Mouse (Mus musculus): ENCODE results near the gene Eif5. TPM values are rescaled to one million over a fixed set of nuclear protein-coding genes. Genes with fewer than 3 reads are reported as not detected.
A peak's percentile ranks its signal among the peaks of the same experiment; 100 is the strongest.
"Not testable (repeated sequence)": the region's sequence is repeated elsewhere in the genome, so short reads cannot be mapped to it uniquely, and the experiment has no call there.

Gene Eif5
- polyA plus RNA-seq, 2 experiments: 129 to 474 TPM

GRCm38 (mm10) chr12:111500725-111501124 lies 37.1 kb upstream of the Eif5 start:
- 41% methylated on average over 5 of the region's 5 CpGs for WGBS
- DNase-seq (ENCODE audit: low spot score) (no peak), ATAC-seq (ENCODE audit: low FRiP score, low read depth) (no peak)
- Histone ChIP-seq H3K27ac (replicated peaks; ENCODE audit: low read depth, low read length) (no peak overlapping the region), H3K4me2 (replicated peaks; ENCODE audit: low read depth, low read length, severe bottlenecking) (no peak overlapping the region), H3K36me3 (ENCODE audit: control insufficient read depth, insufficient read depth, low read length) (no peaks in the 10 kb centered on the region), H3K9me3 (ENCODE audit: control insufficient read depth, low read length) (no peaks in the 10 kb centered on the region), H3K4me1 (ENCODE audit: control insufficient read depth, insufficient read depth, low read length) (no peaks in the 10 kb centered on the region), H3K9ac (ENCODE audit: low read depth, low read length, severe bottlenecking) (no peak overlapping the region), H3K4me3 (replicated peaks; ENCODE audit: low read length) (no peak overlapping the region), H3K27me3 (ENCODE audit: control insufficient read depth, insufficient read depth, low read length) (no peaks in the 10 kb centered on the region)
- no peak for TF ChIP-seq POLR2A (IDR thresholded peaks at IDR 0.05; ENCODE audit: borderline replicate concordance, extremely low read depth, insufficient read depth, insufficient read length)

GRCm38 (mm10) chr12:111503063-111503567 lies 34.7 kb upstream of the Eif5 start:
- no peak overlapping the region for H3K9ac ChIP-seq (ENCODE audit: low read depth, low read length, severe bottlenecking)
- H3K4me2 ChIP-seq (replicated peaks; ENCODE audit: low read depth, low read length, severe bottlenecking): no peak overlapping the region
- DNase-seq (ENCODE audit: low spot score) (no peak), ATAC-seq (ENCODE audit: low FRiP score, low read depth) (no peak)
- TF ChIP-seq POLR2A (IDR thresholded peaks at IDR 0.05; ENCODE audit: borderline replicate concordance, extremely low read depth, insufficient read depth, insufficient read length): no peak
- WGBS: 73% methylated on average over 12 of the region's 12 CpGs
- H3K4me3 ChIP-seq (replicated peaks; ENCODE audit: low read length): no peak overlapping the region
- H3K27me3 ChIP-seq (ENCODE audit: control insufficient read depth, insufficient read depth, low read length): no peaks in the 10 kb centered on the region
- no peaks in the 10 kb centered on the region for H3K9me3 ChIP-seq (ENCODE audit: control insufficient read depth, low read length)
- no peaks in the 10 kb centered on the region for H3K4me1 ChIP-seq (ENCODE audit: control insufficient read depth, insufficient read depth, low read length)
- no peaks in the 10 kb centered on the region for H3K36me3 ChIP-seq (ENCODE audit: control insufficient read depth, insufficient read depth, low read length)
- no peak overlapping the region for H3K27ac ChIP-seq (replicated peaks; ENCODE audit: low read depth, low read length)

- 71% methylated on average over 5 of the region's 5 CpGs for WGBS
- DNase-seq (ENCODE audit: low spot score): no peak
These were observed 34.2 kb upstream of the Eif5 start for GRCm38 (mm10) chr12:111503571-111503970.

GRCm38 (mm10) chr12:111504904-111505303 lies 32.9 kb upstream of the Eif5 start:
- Histone ChIP-seq H3K4me3 (replicated peaks; ENCODE audit: low read length) (peak overlapping the region; percentile 23; the same call in 1 of the 2 replicates), H3K4me1 (ENCODE audit: control insufficient read depth, insufficient read depth, low read length) (no peaks in the 10 kb centered on the region), H3K27me3 (ENCODE audit: control insufficient read depth, insufficient read depth, low read length) (no peaks in the 10 kb centered on the region), H3K27ac (replicated peaks; ENCODE audit: low read depth, low read length) (no peak overlapping the region), H3K9me3 (ENCODE audit: control insufficient read depth, low read length) (no peaks in the 10 kb centered on the region), H3K36me3 (ENCODE audit: control insufficient read depth, insufficient read depth, low read length) (no peaks in the 10 kb centered on the region), H3K9ac (ENCODE audit: low read depth, low read length, severe bottlenecking) (no peak overlapping the region), H3K4me2 (replicated peaks; ENCODE audit: low read depth, low read length, severe bottlenecking) (peak overlapping the region; percentile 39)
- TF ChIP-seq POLR2A (IDR thresholded peaks at IDR 0.05; ENCODE audit: borderline replicate concordance, extremely low read depth, insufficient read depth, insufficient read length): no peak
- ATAC-seq (ENCODE audit: low FRiP score, low read depth) (peak; percentile 85), DNase-seq (ENCODE audit: low spot score) (peak; percentile 89)
- WGBS: 6% methylated on average over 12 of the region's 12 CpGs

More at GRCm38 (mm10) chr12:111503571-111503970, 34.2 kb upstream of the Eif5 start:
- Histone ChIP-seq H3K4me3 (replicated peaks; ENCODE audit: low read length) (no peak overlapping the region), H3K36me3 (ENCODE audit: control insufficient read depth, insufficient read depth, low read length) (no peaks in the 10 kb centered on the region), H3K4me2 (replicated peaks; ENCODE audit: low read depth, low read length, severe bottlenecking) (no peak overlapping the region), H3K27me3 (ENCODE audit: control insufficient read depth, insufficient read depth, low read length) (no peaks in the 10 kb centered on the region), H3K9me3 (ENCODE audit: control insufficient read depth, low read length) (no peaks in the 10 kb centered on the region), H3K4me1 (ENCODE audit: control insufficient read depth, insufficient read depth, low read length) (no peaks in the 10 kb centered on the region), H3K27ac (replicated peaks; ENCODE audit: low read depth, low read length) (no peak overlapping the region), H3K9ac (ENCODE audit: low read depth, low read length, severe bottlenecking) (no peak overlapping the region)
- no peak for TF ChIP-seq POLR2A (IDR thresholded peaks at IDR 0.05; ENCODE audit: borderline replicate concordance, extremely low read depth, insufficient read depth, insufficient read length)
- ATAC-seq (ENCODE audit: low FRiP score, low read depth): no peak

GRCm38 (mm10) chr12:111507001-111507400 lies 30.8 kb upstream of the Eif5 start:
- Histone ChIP-seq H3K4me1 (ENCODE audit: control insufficient read depth, insufficient read depth, low read length) (no peaks in the 10 kb centered on the region), H3K27ac (replicated peaks; ENCODE audit: low read depth, low read length) (no peak overlapping the region), H3K9ac (ENCODE audit: low read depth, low read length, severe bottlenecking) (no peak overlapping the region), H3K9me3 (ENCODE audit: control insufficient read depth, low read length) (no peaks in the 10 kb centered on the region), H3K4me2 (replicated peaks; ENCODE audit: low read depth, low read length, severe bottlenecking) (no peak overlapping the region), H3K27me3 (ENCODE audit: control insufficient read depth, insufficient read depth, low read length) (no peaks in the 10 kb centered on the region), H3K4me3 (replicated peaks; ENCODE audit: low read length) (no peak overlapping the region), H3K36me3 (ENCODE audit: control insufficient read depth, insufficient read depth, low read length) (no peaks in the 10 kb centered on the region)
- 62% methylated on average over 5 of the region's 5 CpGs for WGBS
- DNase-seq (ENCODE audit: low spot score): no peak
- ATAC-seq (ENCODE audit: low FRiP score, low read depth): no peak
- no peak for TF ChIP-seq POLR2A (IDR thresholded peaks at IDR 0.05; ENCODE audit: borderline replicate concordance, extremely low read depth, insufficient read depth, insufficient read length)

GRCm38 (mm10) chr12:111507962-111508361 lies 29.9 kb upstream of the Eif5 start:
- H3K27me3 ChIP-seq (ENCODE audit: control insufficient read depth, insufficient read depth, low read length): no peaks in the 10 kb centered on the region
- H3K36me3 ChIP-seq (ENCODE audit: control insufficient read depth, insufficient read depth, low read length): no peaks in the 10 kb centered on the region
- no peak for DNase-seq (ENCODE audit: low spot score)
- no peak overlapping the region for H3K4me3 ChIP-seq (replicated peaks; ENCODE audit: low read length)
- TF ChIP-seq POLR2A (IDR thresholded peaks at IDR 0.05; ENCODE audit: borderline replicate concordance, extremely low read depth, insufficient read depth, insufficient read length): no peak
- H3K4me1 ChIP-seq (ENCODE audit: control insufficient read depth, insufficient read depth, low read length): no peaks in the 10 kb centered on the region
- H3K27ac ChIP-seq (replicated peaks; ENCODE audit: low read depth, low read length): no peak overlapping the region
- H3K4me2 ChIP-seq (replicated peaks; ENCODE audit: low read depth, low read length, severe bottlenecking): no peak overlapping the region
- no peaks in the 10 kb centered on the region for H3K9me3 ChIP-seq (ENCODE audit: control insufficient read depth, low read length)
- no peak for ATAC-seq (ENCODE audit: low FRiP score, low read depth)
- H3K9ac ChIP-seq (ENCODE audit: low read depth, low read length, severe bottlenecking): no peak overlapping the region
- 90% methylated on average over 10 of the region's 10 CpGs for WGBS

GRCm38 (mm10) chr12:111508438-111508837 lies 29.4 kb upstream of the Eif5 start:
- H3K27ac ChIP-seq (replicated peaks; ENCODE audit: low read depth, low read length); H3K4me1 ChIP-seq (ENCODE audit: control insufficient read depth, insufficient read depth, low read length); H3K4me3 ChIP-seq (replicated peaks; ENCODE audit: low read length); H3K9ac ChIP-seq (ENCODE audit: low read depth, low read length, severe bottlenecking); H3K4me2 ChIP-seq (replicated peaks; ENCODE audit: low read depth, low read length, severe bottlenecking); H3K9me3 ChIP-seq (ENCODE audit: control insufficient read depth, low read length); ATAC-seq (ENCODE audit: low FRiP score, low read depth); DNase-seq (ENCODE audit: low spot score); H3K36me3 ChIP-seq (ENCODE audit: control insufficient read depth, insufficient read depth, low read length); H3K27me3 ChIP-seq (ENCODE audit: control insufficient read depth, insufficient read depth, low read length): not testable (repeated sequence)
- 68% methylated on average over 3 of the region's 3 CpGs for WGBS

Data from limb, embryonic 14.5 days (tissue).